Mouse (Mus musculus): Measurements from ENCODE around the gene 2210408I21Rik. TPM values are rescaled to one million over a fixed set of nuclear protein-coding genes. Genes with fewer than 3 reads are reported as not detected.

The 2210408I21Rik gene
- polyA plus RNA-seq, 2 experiments from 2014 or later, result 1.4 to 2.9 TPM

GRCm38 (mm10) chr13:77278659-77279413, 143.5 kb downstream of the 2210408I21Rik start:
- ATAC-seq, result no peak

GRCm38 (mm10) chr13:77295519-77295918, 160.2 kb downstream of the 2210408I21Rik start:
- ATAC-seq, result no peak

GRCm38 (mm10) chr13:77324101-77324500, 188.8 kb downstream of the 2210408I21Rik start:
- no peak for ATAC-seq

GRCm38 (mm10) chr13:77326174-77326959, 191.0 kb downstream of the 2210408I21Rik start:
- no peak for ATAC-seq

GRCm38 (mm10) chr13:77342097-77342496, 206.8 kb downstream of the 2210408I21Rik start:
- ATAC-seq, result no peak

GRCm38 (mm10) chr13:77385448-77385970, 250.2 kb downstream of the 2210408I21Rik start:
- no peak for ATAC-seq

- no peak for ATAC-seq
Observed at GRCm38 (mm10) chr13:77386001-77386400, 250.7 kb downstream of the 2210408I21Rik start.

- ATAC-seq, result no peak
Observed at GRCm38 (mm10) chr13:77388148-77388547, 252.8 kb downstream of the 2210408I21Rik start.

- no peak for ATAC-seq
Observed at GRCm38 (mm10) chr13:77389209-77389608, 253.9 kb downstream of the 2210408I21Rik start.

- ATAC-seq, result no peak
Observed at GRCm38 (mm10) chr13:77396374-77396773, 261.0 kb downstream of the 2210408I21Rik start.

GRCm38 (mm10) chr13:77396981-77397380, 261.6 kb downstream of the 2210408I21Rik start:
- ATAC-seq, result no peak

- no peak for ATAC-seq
Observed at GRCm38 (mm10) chr13:77397646-77398045, 262.3 kb downstream of the 2210408I21Rik start.

- ATAC-seq, result no peak
Observed at GRCm38 (mm10) chr13:77398477-77398876, 263.1 kb downstream of the 2210408I21Rik start.

GRCm38 (mm10) chr13:77400762-77401161, 265.4 kb downstream of the 2210408I21Rik start:
- ATAC-seq, result no peak

- ATAC-seq, result no peak
Observed at GRCm38 (mm10) chr13:77408530-77408929, 273.2 kb downstream of the 2210408I21Rik start.

- no peak for ATAC-seq
Observed at GRCm38 (mm10) chr13:77409804-77410203, 274.5 kb downstream of the 2210408I21Rik start.

GRCm38 (mm10) chr13:77412829-77413228, 277.5 kb downstream of the 2210408I21Rik start:
- no peak for ATAC-seq

- no peak for ATAC-seq
Observed at GRCm38 (mm10) chr13:77450007-77450567, 314.7 kb downstream of the 2210408I21Rik start.

GRCm38 (mm10) chr13:77470093-77470621, 334.8 kb downstream of the 2210408I21Rik start:
- no peak for ATAC-seq

- no peak for ATAC-seq
Observed at GRCm38 (mm10) chr13:77476420-77476819, 341.1 kb downstream of the 2210408I21Rik start.

GRCm38 (mm10) chr13:77478425-77479119, 343.2 kb downstream of the 2210408I21Rik start:
- no peak for ATAC-seq

Measured in activated CD4-positive, CD25-positive, alpha-beta regulatory T cell, adult 4 months (primary cell).